27 mouse cellular contexts compared by ENCODE assay signal in the genomic region with DNA sequence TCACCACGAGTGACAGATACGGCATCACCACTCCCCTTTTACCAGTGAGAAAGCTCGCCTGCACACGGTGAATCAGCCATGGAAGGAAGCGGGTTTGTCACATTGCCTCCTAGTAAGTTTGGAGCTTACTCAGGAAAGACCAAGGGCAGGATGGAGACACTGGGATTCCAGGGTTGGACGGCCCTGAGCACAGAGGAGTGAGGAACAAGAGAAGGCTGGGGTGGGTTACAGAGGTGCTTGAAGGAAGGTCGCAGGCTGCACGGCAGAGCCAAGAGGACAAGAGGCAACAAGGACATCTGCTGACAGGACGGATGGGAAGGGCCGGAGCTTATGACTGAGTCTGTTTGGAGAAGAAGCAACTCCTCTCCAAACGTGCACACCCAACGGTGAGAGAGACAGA.
DNase-seq lines count a peak whose midpoint lies in the region; ATAC-seq and TF ChIP-seq lines count a peak whose summit lies in the region.
"Had no signal": no experiment of that assay in that cellular context is flagged by ENCODE, and none has a peak within 500 bp of the region (broad histone marks: within the 10 kb centered on the region; RNA-seq: fewer than 3 reads in every experiment).

No protein-coding gene starts in this region.

- no peaks in the 10 kb centered on the region for H3K27me3 ChIP-seq in lung, postnatal 0 days (replicated peaks; ENCODE audit: insufficient read depth, low read length)
- H3K27me3 ChIP-seq: CH12.LX, Patski had no signal

- no peak overlapping the region for H3K4me3 ChIP-seq in lung, postnatal 0 days (ENCODE audit: low read depth, low read length)
- H3K4me3 ChIP-seq: forebrain, embryonic 10.5 days; forebrain, embryonic 13.5 days; heart, embryonic 15.5 days had no signal

- H3K4me1 ChIP-seq in lung, postnatal 0 days (ENCODE audit: insufficient read depth, low read depth, low read length) = no peaks in the 10 kb centered on the region

- no peaks in the 10 kb centered on the region for H3K36me3 ChIP-seq in lung, postnatal 0 days (ENCODE audit: insufficient read depth, low read length)
- H3K36me3 ChIP-seq: forebrain, embryonic 10.5 days; G1E; heart, embryonic 15.5 days had no signal

- DNase-seq in adrenal gland, adult (ENCODE audit: inconsistent age in 2 of 2, low spot score in 1 of 2) = peak; percentile 36 to 78
- no peak for DNase-seq in adrenal gland, adult 18-20 months (ENCODE audit: low spot score in 2 of 2)
- peak; percentile 17 for DNase-seq in 416B (ENCODE audit: low read depth)
- DNase-seq in adrenal gland, postnatal 10 days = peak; percentile 50
- peak; percentile 44 to 47 for DNase-seq in adrenal gland, postnatal 36 days
- DNase-seq in kidney, postnatal 14 days = no peak
- DNase-seq in lung, postnatal 0 days (ENCODE audit: low spot score) = no peak
- DNase-seq: B cell, adult 2 months; cerebellum, adult 11-12 months; cerebellum, adult 8-10 months; cerebellum, postnatal 10 days; gastrocnemius, postnatal 25 days; heart, adult 18-20 months; heart, postnatal 10 days; heart, postnatal 36 days; kidney, adult 8-10 months had no signal

- no peaks in the 10 kb centered on the region for H3K9me3 ChIP-seq in lung, postnatal 0 days (ENCODE audit: low read length)
- H3K9me3 ChIP-seq: forebrain, embryonic 10.5 days; forebrain, embryonic 13.5 days; G1E; heart, embryonic 15.5 days had no signal

- TF ChIP-seq EP300 in lung, postnatal 0 days (IDR thresholded peaks at IDR 0.05) = no peak

- no peak for ATAC-seq in frontal cortex, adult (ENCODE audit: low TSS enrichment)
- ATAC-seq in lung, postnatal 0 days = no peak
- ATAC-seq: forebrain, embryonic 13.5 days; forebrain, embryonic 16.5 days; hindbrain, postnatal 0 days; intestine, postnatal 0 days; Patski had no signal

- no peak for TF ChIP-seq CTCF in lung, postnatal 0 days (IDR thresholded peaks at IDR 0.05)

- no peak overlapping the region for H3K4me2 ChIP-seq in lung, postnatal 0 days (replicated peaks; ENCODE audit: low read depth, low read length)
- H3K4me2 ChIP-seq: forebrain, embryonic 13.5 days; heart, embryonic 15.5 days; hindbrain, embryonic 14.5 days had no signal

- no peak overlapping the region for H3K27ac ChIP-seq in lung, postnatal 0 days (ENCODE audit: low read length)
- H3K27ac ChIP-seq: forebrain, embryonic 10.5 days; forebrain, embryonic 13.5 days; heart, embryonic 15.5 days; hindbrain, embryonic 14.5 days; hindbrain, postnatal 0 days had no signal

- H3K9ac ChIP-seq in lung, postnatal 0 days (replicated peaks; ENCODE audit: low read depth) = no peak overlapping the region
- H3K9ac ChIP-seq: forebrain, embryonic 13.5 days; heart, embryonic 15.5 days; hindbrain, embryonic 14.5 days had no signal

- WGBS in lung, postnatal 0 days = 62% methylated on average over 12 of the region's 12 CpGs

Comparison
In these comparisons a context has a peak if more than half of its experiments do, and no peak if none do; other contexts are left out.
1. DNase-seq: peak in adrenal gland, adult (2 of 2), 416B (single experiment), adrenal gland, postnatal 10 days (single experiment) and adrenal gland, postnatal 36 days (2 of 2); none in adrenal gland, adult 18-20 months (0 of 2), kidney, postnatal 14 days (single experiment) and lung, postnatal 0 days (single experiment).